12 mouse cellular contexts compared by ENCODE assay signal in genomic region chr6:121018147-121018546, GRCm38 (mm10).
DNase-seq lines count a peak whose midpoint lies in the region; ATAC-seq lines count a peak whose summit lies in the region.
"Had no signal": no experiment of that assay in that cellular context is flagged by ENCODE, and none has a peak within 500 bp of the region (broad histone marks: within the 10 kb centered on the region; RNA-seq: fewer than 3 reads in every experiment).

No protein-coding gene starts in this region.

- 0 out of 2 replicates have a peak overlapping the region, but pooled peaks have one; percentile 20 for H3K9ac ChIP-seq in midbrain, embryonic 12.5 days (replicated peaks)
- H3K9ac ChIP-seq in midbrain, embryonic 11.5 days (ENCODE audit: low read length): no peak overlapping the region
- no peak overlapping the region for H3K9ac ChIP-seq in kidney, embryonic 16.5 days (replicated peaks; ENCODE audit: low read length)
- H3K9ac ChIP-seq: hindbrain, embryonic 13.5 days; midbrain, embryonic 15.5 days had no signal

- H3K4me3 ChIP-seq in midbrain, embryonic 12.5 days: no peak overlapping the region
- H3K4me3 ChIP-seq in midbrain, embryonic 11.5 days (ENCODE audit: low read depth, low read length): no peak overlapping the region
- H3K4me3 ChIP-seq in kidney, embryonic 16.5 days (ENCODE audit: low read length): no peak overlapping the region
- H3K4me3 ChIP-seq: hindbrain, embryonic 13.5 days; left cerebral cortex, adult 2 months; midbrain, embryonic 15.5 days had no signal

- no peaks in the 10 kb centered on the region for H3K9me3 ChIP-seq in midbrain, embryonic 12.5 days
- H3K9me3 ChIP-seq in midbrain, embryonic 11.5 days (ENCODE audit: control insufficient read depth, low read length): no peaks in the 10 kb centered on the region
- H3K9me3 ChIP-seq in kidney, embryonic 16.5 days (ENCODE audit: low read length): no peaks in the 10 kb centered on the region
- H3K9me3 ChIP-seq: hindbrain, embryonic 13.5 days; midbrain, embryonic 15.5 days had no signal

- no peak overlapping the region for H3K27ac ChIP-seq in midbrain, embryonic 12.5 days (replicated peaks)
- no peak overlapping the region for H3K27ac ChIP-seq in midbrain, embryonic 11.5 days (ENCODE audit: low read depth, low read length)
- H3K27ac ChIP-seq in kidney, embryonic 16.5 days (ENCODE audit: low read length): no peak overlapping the region
- H3K27ac ChIP-seq: hindbrain, embryonic 13.5 days; left cerebral cortex, adult 2 months; macrophage; midbrain, embryonic 15.5 days had no signal

- H3K36me3 ChIP-seq in midbrain, embryonic 12.5 days: peaks cover 47% of the 10 kb centered on the region
- H3K36me3 ChIP-seq in midbrain, embryonic 11.5 days (ENCODE audit: control insufficient read depth, insufficient read depth, low read length): peaks cover 7% of the 10 kb centered on the region; the same call in 1 of the 2 replicates
- peaks cover 32% of the 10 kb centered on the region for H3K36me3 ChIP-seq in kidney, embryonic 16.5 days (ENCODE audit: insufficient read depth, low read length)

- H3K4me1 ChIP-seq in midbrain, embryonic 12.5 days: no peaks in the 10 kb centered on the region
- H3K4me1 ChIP-seq in midbrain, embryonic 11.5 days (ENCODE audit: control insufficient read depth, insufficient read depth, low read length): no peaks in the 10 kb centered on the region
- no peaks in the 10 kb centered on the region for H3K4me1 ChIP-seq in kidney, embryonic 16.5 days (ENCODE audit: insufficient read depth, low read length)
- H3K4me1 ChIP-seq: midbrain, embryonic 15.5 days had no signal

- WGBS in midbrain, embryonic 12.5 days: 95% methylated on average over 4 of the region's 4 CpGs
- 91% methylated on average over 4 of the region's 4 CpGs for WGBS in midbrain, embryonic 11.5 days
- 93% methylated on average over 4 of the region's 4 CpGs for WGBS in kidney, embryonic 16.5 days

- no peak for DNase-seq in cerebellum, postnatal 4 days (ENCODE audit: low spot score in 2 of 2)
- no peak for DNase-seq in midbrain, embryonic 11.5 days (ENCODE audit: low spot score, missing footprints)
- peak; percentile 59 to 67 for DNase-seq in cerebellum, postnatal 36 days
- peak; percentile 45 for DNase-seq in skeletal muscle tissue, adult 2 months (ENCODE audit: low read depth, low spot score)
- DNase-seq in embryo, embryonic 10 days (ENCODE audit: low spot score): no peak

- H3K4me2 ChIP-seq in midbrain, embryonic 12.5 days (replicated peaks): no peak overlapping the region
- no peak overlapping the region for H3K4me2 ChIP-seq in midbrain, embryonic 11.5 days
- H3K4me2 ChIP-seq in kidney, embryonic 16.5 days (replicated peaks; ENCODE audit: low read depth, low read length): no peak overlapping the region
- H3K4me2 ChIP-seq: hindbrain, embryonic 13.5 days; midbrain, embryonic 15.5 days had no signal

- no peaks in the 10 kb centered on the region for H3K27me3 ChIP-seq in midbrain, embryonic 12.5 days
- H3K27me3 ChIP-seq in midbrain, embryonic 11.5 days (ENCODE audit: control insufficient read depth, insufficient read depth, low read length): no peaks in the 10 kb centered on the region
- no peaks in the 10 kb centered on the region for H3K27me3 ChIP-seq in kidney, embryonic 16.5 days (ENCODE audit: insufficient read depth, low read length)
- H3K27me3 ChIP-seq: hindbrain, embryonic 13.5 days; midbrain, embryonic 15.5 days had no signal

- ATAC-seq in cerebellum, adult (ENCODE audit: insufficient number of reproducible peaks, low FRiP score, low TSS enrichment): peak; percentile 56
- ATAC-seq in midbrain, embryonic 12.5 days (ENCODE audit: low FRiP score, low read depth): no peak
- no peak for ATAC-seq in midbrain, embryonic 11.5 days (ENCODE audit: low FRiP score)
- no peak for ATAC-seq in kidney, embryonic 16.5 days (ENCODE audit: low FRiP score, low TSS enrichment)
- ATAC-seq: midbrain, embryonic 15.5 days had no signal

Comparison
In these comparisons a context has a peak if more than half of its experiments do, and no peak if none do; other contexts are left out.
1. DNase-seq: peak in cerebellum, postnatal 36 days (2 of 2) and skeletal muscle tissue, adult 2 months (single experiment); none in cerebellum, postnatal 4 days (0 of 2), midbrain, embryonic 11.5 days (single experiment) and embryo, embryonic 10 days (single experiment).